Mouse (Mus musculus): Measurements from ENCODE around the gene Tcp10a.
A peak's percentile ranks its signal among the peaks of the same experiment; 100 is the strongest.
"Not testable (repeated sequence)": the region's sequence is repeated elsewhere in the genome, so short reads cannot be mapped to it uniquely, and the experiment has no call there.

Gene Tcp10a

DNA sequence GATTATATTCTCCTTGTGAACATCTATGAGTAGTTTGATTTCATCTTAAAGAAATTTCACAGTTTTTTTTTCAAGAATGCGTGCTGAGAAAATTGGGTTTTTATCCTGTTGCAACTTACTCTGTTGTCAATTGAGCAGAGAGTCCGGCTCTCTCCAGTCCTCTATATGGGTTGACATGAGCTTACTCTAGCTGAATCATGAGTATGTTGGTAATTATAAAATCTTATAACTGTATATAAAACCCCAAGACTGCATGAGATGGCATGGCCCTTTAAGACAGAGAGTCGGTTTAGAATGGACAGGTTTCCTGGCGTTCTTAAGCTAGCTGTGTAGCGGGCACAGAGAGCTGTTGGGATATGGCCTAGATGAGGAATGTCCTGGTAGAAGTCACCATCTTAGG is at the start of gene Tcp10a:
TSS of gene Tcp10a (plus strand) at position 301 of the 400 bp plus-strand sequence.
- DNase-seq: not testable (repeated sequence)

DNA sequence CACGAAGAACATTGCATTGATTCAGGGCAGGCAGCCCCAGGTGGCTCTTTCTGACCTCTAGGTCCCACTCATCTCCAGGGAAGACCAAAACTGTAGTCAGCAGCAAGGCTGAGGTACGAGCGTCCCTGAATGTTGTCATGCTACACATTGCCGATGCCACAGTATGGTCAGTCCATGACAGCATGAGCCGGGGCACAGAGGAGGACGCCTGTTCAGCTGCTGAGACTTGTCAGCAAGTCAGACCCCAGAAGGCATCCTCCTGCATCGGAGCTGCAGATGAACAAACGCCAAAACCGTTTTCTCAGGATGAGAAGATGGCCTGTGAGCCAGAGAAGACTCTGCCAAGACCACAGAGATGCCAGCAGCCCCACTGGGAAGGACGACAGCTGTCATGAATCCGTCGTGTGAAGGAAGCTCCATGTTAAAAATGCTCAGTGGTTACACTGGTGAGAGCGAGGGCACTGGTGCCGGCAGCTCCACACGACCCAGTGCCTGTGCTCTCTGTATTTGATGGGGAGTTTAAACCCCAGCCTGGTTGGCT is 45.7 kb upstream of the Tcp10a start:
- DNase-seq: peak in 1 of 2 experiments; percentile 12

DNA sequence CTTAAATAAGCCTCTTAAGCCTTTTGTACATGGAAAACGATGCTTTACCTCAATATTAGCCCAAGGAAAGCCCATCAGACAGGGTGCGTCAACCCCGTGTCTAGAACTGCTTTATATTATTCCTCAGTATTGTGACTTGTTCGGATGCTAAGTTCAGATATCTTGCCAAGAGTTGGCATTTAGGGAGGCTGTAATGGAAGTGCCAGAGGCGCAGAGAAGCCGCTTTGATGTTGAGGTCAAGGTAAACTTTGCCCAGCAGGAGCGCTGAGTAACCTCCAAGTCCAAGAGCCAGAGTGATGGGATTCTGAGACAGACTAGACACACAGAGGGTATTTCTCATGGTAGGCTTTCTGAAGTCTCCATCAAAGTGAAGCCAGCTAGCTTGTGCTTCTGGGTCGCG is 45.2 kb upstream of the Tcp10a start:
- DNase-seq: no peak

DNA sequence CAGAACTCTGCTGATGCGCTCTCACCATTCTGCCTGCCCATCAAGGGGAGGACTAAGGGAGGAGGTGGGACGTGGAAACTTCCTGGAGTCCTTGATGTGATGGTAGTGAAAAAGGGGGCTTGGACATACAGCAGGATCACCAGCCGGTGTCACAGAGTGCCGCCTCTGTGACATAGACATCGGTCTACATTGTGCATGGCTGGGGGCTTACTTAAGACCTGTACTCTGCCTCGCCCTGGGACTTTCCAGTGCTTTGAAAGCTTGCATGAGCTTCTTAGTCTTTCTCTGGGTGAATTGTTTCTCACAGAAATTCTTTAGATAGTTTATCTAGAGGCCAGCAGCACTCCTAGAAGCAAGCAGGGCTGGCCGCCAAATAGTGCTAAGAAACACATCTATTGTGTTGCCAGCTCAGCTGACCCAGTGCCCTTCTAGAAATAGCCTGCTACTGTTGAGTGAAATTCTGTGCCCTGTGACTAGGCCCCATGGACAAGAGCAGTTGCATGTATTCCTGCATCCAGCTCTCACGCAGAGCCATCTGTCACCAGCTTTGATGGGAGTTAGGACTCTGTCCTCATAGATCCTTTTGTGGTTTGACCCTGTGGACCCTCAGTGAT is 40.0 kb upstream of the Tcp10a start:
- peak in 1 of 2 experiments; percentile 17 for DNase-seq

DNA sequence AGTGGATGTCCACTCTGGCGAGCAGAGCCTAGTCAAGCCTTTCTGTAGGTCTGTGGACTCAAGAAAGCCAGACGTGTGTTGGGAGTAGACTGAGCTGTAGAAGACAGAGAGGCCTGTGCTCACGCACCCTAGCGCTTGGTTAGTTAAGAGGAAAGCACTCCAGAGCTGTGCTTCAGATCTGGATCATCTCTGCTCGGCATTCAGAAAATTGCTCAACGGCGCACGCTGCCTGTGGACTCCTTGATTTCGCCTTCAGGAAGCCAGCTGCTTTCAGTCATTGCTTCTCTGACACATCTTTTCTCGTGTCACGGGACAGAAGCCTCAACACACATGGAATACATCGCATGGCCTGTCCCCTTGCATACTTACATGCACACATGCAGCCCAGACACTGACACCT is 39.2 kb upstream of the Tcp10a start:
- DNase-seq: no peak

DNA sequence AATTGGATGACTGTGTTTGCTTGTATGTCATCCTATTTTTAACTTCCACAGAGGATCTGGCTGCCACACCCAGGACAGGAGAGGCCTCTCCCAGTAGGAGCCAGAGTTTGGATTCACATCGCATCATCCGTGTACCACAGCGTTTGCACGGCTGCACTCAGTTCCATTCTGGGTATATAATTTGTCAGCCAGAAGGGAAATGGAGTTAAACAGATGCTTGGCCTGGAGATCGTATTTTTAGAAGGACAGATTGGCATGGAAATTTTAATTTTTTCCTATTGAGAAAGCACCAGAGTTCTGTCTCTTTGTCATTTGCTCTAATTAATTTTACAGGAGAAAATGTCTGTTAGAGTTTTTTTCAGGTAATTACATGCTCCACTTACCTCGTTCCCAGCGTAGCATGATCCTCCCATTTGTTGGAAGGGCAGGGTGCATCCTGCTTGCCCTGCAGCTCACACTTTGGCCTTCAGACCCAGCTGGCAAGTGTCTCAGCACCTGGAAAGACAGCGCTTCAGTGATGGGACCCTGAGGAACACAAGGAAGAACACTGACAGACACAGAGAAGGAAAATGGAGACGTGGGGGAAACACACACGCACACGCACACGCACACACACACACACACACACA is 37.9 kb upstream of the Tcp10a start:
- DNase-seq: no peak

DNA sequence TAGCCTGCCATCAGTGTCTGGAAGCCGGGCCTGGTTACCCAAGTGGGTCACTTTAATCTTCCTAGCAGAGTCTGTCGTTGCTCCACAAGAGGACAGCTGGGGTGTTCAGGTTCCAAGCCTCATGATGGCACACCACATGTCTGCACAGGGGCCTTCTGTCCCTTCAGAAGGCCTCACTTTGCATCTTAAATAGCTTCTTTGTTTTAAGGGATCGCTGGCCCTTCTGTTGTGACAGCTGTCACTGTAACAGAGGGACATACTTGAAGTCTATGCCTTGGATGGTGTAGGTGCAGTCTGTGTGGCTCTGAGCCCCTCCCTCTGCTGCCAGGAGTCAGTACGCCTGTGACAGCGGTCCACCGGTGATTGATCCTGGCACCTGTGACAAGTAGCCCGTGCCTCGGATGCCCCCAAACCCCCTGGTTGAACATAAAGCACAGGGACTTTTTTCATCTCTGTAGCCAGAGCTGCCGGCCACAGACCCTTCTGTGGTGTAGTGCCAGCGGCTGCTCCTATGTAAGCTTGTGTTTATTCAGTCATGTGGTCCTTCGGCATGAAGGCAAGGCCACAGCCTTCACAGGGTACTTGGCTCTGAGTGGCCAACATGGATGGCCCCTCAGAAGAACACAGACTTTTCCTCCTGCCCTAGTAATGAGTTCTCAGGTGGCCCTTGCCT is 32.3 kb upstream of the Tcp10a start:
- peak in 1 of 2 experiments; percentile 10 for DNase-seq

DNA sequence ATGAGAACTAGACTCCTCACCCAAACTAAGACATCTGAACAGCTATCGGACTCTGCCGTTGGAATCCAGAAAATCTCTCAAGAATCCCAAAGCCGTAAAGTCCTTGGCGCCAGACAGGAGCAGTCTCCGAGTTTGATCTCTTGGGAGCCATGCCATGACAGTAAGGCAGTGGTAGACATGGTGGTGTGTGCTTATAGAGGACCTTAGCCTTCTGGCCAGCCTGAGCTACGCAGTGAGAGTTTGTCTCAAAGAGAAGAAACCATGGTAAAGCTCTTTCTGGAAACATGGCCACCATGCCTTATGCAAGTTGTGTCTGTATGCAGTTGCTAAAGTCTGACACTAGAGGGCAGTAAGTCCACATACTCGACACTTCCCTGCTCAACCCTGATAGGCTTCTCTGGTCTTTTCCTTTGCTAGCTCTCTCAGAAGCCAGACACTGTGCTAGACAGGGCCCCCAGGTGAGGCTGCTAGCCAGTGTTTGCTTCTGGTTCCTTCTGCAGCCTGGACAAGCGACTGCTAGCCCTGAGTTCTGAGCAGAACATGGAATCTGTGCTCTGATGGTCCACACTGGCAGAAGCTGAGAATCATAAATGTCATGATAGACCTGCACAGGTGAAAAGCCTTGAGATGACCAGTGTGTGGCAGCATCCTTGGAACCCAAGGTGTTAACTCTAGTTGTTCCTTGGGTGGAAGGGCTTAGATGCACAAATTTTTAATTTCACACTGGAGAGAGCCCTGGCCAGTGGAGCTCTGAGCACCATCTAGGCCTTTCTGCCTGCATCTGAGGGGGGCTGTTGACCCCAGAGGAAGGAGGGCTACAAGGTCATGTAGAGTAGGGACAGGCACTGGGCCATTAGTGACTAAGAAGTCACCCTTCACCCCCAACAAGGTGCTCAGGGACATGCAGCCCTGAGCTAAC is 17.9 kb upstream of the Tcp10a start:
- peak; percentile 24 to 34 for DNase-seq

DNA sequence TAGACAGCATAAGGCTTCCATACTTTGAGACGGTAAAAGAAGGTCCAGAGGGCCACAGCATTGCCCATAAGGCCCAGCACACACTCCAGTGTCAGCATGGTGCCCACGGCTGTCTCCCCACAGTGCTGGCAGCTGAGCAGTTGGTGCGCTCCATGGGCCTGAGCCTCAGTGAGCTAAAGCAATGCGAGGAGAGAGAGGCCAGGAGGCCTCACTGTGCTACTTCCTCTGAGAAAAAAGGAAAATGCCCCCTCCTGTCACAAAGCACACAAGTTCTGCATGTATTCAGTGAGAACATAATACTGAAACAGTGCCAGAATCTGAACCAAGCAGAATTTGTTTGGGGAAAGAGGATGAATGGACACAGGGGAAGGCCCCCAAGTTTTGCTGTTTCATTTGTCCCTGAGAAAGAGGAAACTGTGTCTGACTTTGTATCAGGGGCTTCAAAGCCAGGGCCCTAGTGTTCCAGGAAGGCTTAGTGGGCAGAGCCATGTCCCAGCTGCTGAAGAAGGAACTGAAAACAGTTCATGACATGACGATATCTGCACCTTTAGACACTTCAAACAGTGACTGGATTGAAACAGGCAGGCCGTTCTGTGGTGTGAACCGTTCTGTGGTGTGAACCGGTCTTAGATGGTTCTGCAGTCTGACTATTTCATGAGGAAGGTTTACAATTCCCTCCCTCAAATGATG is 8.6 kb upstream of the Tcp10a start:
- DNase-seq: not testable (repeated sequence)

DNA sequence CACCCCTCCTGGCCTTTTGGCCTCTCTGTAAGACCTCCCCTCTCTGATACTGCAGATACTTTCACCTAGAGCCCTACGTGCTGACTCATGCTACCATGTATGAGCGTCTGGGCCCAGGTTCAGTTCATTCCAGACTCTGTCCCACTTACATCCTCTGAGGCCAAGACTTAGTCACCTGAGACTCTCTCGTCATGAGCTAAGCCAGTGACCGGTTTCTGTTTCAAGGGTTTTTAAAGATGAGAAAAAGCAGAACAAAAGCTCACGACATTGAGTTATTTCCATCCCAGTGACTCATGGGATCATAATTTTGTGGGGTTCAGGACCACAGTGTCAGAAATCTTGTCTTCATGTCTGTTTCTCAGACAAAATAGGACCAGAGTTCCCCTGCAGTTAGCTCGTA is 4.7 kb upstream of the Tcp10a start:
- DNase-seq: not testable (repeated sequence)

DNA sequence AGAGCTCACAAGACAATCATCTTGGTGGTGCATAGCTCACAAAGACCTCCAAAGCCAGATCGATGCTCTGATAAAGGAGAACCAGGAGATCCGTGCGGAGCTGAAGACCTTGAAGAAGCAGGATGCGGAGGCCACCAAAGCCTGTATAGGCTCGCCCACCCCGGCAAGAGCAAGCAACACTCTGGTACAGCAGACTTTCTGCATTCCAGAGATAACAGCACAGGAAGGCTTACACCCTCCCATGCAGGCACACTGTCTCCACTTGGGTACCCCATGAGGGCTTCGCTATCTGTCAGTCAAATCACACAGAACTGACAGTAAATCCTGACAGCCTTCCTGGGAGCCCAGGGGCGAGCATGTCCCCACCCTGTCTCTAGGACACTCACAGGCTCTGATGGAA is 2.0 kb downstream of the Tcp10a start:
- DNase-seq: not testable (repeated sequence)

DNA sequence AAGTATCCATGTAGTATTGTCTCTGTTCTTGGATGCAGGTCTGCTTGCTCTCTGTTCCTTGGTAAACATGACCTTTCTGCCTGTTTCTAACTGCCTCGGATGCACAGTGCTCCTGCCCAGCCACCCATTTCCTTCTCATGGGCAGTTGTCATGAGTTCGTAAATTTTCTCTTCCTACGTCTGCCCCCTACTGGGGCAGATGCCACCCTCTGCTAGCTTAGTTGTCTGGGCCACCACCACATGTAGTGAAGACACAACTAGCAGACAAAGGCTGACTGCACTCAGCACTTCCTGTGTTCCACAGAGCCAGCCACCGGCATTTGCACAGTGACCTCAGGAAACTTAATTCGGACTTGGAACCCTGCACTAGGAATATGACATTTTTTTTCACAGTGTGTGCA is 8.3 kb downstream of the Tcp10a start:
- DNase-seq: not testable (repeated sequence)

DNA sequence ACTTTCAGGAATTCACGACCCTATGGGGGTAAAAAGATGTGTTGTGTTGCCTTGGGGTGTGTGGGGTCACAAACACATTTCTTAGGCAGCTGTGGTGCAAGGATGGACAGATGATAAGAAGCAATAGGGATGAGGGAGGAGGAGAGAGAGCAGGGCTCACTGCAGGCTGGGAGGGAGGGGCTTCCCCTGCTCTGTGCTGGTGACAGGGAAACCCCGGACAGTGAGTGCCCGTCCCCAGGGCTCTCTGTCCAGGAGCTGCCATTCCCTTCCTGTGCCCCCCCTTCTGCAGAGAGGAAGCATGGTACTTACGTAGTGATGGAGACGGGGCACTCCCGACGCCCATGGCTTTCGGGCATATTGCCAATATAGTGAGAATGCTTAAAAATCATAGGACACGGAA is 12.9 kb downstream of the Tcp10a start:
- DNase-seq: not testable (repeated sequence)

DNA sequence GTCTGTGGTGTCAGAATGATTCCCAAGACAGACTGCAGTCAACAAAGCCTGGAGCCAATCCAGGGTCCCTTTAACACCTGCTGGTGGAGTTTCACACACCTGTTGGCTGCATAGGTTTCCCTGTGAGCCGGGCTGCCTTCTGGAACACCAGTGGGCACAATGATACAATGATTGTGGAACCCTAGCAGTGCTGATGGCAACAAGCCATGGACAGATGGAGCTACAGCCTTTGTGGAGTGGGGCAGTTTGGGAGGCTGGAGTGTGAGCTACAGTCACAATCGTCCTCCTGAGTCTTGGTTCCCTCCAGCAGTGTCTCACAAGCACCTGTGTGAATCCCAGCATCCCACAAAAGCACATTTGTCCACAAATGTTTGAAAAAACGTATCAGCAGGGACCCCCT is 24.3 kb downstream of the Tcp10a start:
- peak; percentile 16 to 31 for DNase-seq

DNA sequence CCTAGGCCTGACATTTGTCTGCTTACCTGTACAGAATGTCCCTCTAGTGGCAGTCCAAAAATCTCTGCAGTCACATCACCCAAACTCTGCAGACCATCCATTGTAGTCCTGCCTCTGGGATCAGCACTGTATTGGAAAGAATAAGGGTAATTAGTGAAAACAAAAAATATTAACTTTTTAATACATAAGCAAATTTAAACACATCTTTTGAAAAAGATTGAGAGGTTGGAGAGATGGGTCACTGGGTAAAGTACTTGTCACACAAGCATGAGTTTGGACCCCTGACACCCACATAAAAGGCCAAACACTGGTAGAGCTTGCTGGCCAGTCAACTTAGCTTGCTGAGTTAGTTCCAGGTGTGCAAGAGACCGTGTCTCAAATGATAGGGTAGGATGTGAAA is 28.1 kb downstream of the Tcp10a start, which contains the start of gene Ttll2:
TSS of gene Ttll2 (minus strand) at position 101 of the 400 bp plus-strand sequence.
- DNase-seq: not testable (repeated sequence)

DNA sequence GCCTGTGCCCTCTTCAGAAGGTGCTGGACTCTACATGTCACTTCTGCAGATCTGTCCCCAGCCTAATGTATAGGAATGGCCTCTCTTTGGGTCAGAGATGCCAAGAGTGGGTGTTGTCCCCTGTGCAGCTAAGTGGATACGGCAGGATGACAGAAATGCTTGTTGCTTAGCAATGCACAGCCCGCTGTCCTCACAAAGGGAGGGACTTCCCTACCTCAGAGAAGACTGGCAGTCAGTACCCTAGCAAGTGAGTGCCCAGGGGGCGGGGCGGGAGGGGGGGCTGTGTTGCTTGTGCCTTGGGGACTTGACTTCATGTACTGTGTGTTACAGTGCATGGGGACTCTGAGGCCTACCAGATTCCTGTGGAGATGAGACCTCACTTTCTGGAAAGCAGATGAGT is 35.4 kb downstream of the Tcp10a start:
- DNase-seq: not testable (repeated sequence)

DNA sequence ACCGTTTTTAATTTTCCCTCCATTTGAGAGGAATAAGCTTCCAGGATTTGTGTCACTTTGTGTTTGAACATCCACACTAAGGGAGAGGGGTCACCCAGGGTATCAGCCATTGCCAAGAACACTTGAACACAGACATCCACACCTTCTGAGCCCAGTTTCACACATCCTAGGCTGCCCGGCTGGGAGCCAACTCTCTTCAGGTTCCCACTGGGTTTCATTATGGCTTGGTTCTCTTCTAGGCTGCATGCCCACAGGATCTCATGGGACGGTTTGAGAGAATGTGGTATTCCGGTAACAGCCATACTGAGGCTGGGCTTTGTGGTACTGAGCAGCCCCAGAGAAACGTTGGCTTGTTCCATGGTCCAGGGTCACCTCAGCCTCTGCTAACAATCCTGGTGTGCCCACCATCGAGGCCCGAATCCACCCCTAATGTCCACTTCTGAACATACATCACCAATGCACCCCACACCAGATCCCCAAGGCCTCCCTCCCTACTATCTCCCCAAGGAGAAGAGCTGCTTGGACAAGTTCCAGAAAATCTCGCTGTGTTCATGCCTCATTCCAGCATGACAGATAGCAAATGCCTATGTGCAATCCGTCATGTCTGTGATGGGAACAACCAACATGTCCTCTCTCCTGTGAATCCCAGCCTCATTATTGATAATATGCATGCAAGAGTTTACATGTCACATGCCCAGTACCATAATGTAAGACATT is 36.5 kb downstream of the Tcp10a start:
- DNase-seq: peak; percentile 69 to 73

DNA sequence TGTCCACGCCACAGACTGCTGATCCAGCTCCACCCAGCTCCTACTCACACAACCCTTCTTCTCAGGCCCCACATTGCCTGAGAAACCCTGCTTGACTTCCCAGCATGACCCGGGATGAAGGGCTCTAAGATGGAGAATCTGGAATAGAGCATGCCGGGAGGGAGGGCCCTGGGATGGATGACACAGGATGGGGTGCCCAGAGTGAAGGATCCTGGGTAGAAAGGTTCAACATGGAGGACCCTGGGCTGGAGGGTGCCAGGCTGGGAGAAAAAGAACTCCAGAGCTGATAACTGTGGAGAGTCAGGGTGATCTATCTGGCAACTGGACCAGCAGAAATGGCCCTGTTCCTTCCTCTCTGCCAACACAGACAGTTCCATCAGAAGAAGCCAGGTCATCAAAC is 41.2 kb downstream of the Tcp10a start:
- DNase-seq: not testable (repeated sequence)

DNA sequence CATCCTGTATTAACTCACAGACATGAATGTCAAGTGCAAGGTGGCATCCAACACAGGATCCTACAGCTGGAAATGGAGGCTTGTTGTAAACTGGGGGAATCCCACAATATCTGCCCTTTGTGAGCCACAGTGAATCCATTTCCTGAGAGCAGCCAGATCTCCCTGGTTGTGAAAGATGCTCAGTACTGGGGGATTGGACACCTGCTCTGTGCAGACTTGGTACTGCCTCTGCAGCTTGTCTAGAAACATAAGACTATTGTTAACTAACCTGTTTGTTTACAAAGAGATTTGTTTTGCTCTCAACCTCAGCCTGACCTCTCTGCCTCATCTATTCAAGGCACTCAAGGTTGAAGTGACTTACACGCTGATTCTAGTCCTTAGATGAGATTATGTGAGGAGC is 41.8 kb downstream of the Tcp10a start:
- not testable (repeated sequence) for DNase-seq

DNA sequence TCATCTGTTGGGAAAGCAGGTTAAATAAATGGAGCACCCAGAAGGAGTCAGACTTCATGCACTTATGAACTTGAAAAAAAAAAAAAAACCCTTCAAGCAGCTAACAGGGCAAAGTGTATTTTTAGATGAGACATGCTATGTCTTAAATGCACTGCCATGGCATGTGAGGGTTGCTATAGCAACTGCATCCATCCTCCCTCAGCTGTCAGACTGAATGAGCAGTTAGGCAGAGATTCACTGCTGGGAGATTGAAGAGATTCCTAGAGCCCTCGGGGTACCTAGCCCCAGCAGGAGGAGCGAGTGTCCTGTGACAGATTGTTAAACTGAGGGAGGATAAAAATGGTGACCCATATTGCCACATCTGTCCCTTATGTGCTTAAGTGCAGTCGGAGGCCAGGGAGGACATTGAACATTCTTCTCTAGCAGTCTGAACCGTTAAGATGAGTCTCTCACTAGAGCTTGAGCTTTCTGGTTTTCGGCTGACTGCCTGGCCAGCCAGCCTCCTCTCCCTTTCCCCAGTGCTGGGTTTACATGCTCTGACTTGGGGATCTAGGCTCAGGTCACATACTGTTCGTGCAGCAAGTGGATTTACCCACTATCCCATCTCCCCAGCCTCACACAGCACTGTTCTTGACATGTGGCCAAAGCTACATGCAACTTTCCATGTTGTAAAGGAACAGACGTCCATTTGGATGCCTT is 42.4 kb downstream of the Tcp10a start:
- DNase-seq: not testable (repeated sequence)

DNA sequence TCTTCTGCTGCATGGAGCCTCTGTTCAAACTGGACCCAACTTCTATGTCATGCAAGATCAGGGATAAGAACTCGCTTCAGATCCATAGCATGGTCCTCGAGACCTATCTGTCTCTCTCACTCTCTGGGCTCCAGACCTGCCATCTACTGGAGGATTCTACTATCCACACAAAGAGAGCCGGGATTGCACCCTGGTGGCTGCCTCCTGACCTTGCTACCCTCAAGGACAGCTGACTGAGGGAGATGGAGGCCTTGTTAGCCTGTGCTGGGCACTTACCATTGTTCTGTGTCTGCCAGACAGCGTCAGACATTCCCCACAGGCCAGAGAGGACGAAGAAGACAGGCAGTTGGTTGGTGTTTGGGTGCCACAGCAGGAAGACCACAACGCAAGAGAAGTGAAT is 45.0 kb downstream of the Tcp10a start:
- not testable (repeated sequence) for DNase-seq
